Mouse (Mus musculus) urinary bladder, postnatal 14 days (tissue): ENCODE results near the gene Npas2.

ENCODE experiments used
- DNase-seq: peaks from one replicate; pipeline ENCODE4 v3.0.0; 2021; ENCODE audit warnings: low spot score

Npas2 gene

DNA sequence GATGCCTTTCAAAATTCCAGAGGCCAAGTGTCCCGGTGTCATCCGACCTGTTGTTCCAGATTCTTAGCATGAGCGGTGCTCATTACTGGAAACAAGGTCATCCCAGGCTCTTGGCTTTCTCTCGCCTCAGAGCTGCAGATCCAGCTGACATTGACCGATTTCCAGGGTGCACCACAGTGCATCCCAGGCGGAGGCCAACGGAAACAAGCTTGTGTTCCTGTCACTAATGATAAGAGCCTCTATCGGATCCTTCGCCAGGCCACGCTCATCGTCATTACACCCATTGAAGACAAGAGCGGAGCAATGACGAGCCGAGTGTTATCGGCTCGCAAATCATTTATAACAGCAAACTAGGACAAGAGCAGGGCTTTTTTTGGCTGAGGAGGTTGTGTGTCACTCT lies 91.3 kb downstream of the Npas2 start:
- peak; percentile 28 for DNase-seq

DNA sequence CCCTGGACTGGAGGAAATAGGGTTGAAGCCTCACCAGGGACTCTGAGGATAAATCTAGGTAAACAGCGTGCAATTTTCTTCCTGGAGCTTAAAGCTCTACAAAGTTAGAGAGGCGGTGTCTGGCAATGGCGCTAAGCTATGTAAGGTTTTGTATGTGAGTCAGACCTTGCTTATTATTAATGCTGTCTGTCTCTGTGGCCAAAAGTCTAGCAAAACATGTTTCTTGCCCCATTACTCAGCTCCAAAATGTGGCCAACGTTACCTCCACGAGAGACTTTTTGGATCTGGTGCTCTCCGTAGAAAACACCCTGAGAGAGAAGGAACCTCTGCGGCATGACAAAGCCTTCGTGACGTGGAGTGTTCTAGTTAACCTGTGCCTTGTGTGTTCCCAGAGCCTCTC lies 93.5 kb downstream of the Npas2 start:
- no peak for DNase-seq

DNA sequence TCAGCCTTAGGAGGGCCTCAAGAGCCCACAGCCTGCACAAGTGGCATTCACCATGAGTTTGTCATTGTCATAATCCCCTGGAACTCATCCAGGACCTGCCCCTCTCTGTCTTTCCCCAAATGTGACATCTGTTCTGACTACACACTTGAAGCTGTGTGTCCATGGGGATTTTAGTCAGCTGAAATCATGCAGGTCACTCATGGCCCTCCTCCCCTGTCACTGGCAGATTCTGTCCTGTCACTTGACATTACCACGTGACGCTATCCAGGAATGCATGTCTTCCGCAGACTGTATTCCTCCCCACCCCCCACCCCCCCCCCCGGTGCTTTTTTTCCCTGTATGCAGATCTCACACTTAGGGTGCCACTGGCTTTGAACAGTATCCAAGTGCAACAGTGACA lies 94.3 kb downstream of the Npas2 start:
- DNase-seq, result no peak

DNA sequence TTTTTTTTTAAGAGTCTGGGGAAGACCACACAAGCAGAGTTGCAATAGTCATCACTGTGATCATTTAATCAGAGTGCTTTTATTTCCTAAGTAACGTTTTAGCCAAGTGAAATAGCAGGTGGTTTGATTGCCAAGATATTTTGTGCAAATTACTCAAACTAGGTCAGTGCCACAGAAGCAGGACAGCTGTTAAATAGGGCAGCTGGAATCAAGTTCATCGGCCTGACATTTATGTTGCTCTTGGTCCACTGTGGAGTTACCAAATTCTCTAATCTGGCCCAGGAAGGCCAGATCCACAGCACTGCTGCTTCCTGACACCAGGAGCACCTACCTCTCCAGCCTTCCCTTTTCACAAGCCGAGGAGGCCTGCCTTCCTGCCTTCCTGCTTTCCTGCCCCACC lies 94.9 kb downstream of the Npas2 start:
- no peak for DNase-seq

DNA sequence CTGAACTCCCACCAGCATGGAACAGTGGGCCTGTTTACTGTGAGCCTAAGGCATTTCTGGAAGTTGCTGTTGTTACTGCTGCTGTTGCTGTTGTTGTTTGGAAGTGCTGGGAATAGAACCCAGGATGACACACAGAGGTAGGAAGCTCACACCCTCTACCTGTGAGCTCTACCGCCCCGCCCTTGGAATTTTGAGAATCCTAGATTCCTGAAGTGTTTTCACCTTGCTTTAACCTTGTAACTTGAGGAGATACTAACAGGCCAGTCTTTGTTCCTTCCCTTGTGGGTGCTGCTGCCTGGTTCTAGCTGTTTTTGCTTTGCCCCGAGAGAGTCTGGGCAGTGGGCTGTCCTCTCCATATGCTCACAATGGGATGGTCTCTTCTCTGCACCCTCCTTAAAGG lies 98.5 kb downstream of the Npas2 start:
- no peak for DNase-seq

DNA sequence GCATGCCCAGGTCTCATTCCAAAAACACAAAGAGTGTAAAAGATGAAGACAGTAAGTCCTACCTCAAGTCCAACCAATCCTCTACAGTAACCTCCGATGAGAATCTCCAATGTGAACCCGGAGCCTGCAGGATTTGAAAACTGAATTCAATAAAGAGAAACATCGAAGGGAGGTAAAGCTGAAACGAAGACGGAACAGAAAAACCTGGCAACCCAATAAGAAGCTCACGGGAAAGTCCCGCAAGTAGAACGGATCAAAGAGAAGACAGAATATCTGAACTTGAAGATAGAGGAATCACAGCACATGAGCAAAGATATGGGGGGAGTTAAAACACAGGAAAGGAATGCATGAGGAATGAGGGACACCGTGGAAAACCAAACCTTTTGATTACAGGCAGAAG lies 104.8 kb downstream of the Npas2 start:
- no peak for DNase-seq

DNA sequence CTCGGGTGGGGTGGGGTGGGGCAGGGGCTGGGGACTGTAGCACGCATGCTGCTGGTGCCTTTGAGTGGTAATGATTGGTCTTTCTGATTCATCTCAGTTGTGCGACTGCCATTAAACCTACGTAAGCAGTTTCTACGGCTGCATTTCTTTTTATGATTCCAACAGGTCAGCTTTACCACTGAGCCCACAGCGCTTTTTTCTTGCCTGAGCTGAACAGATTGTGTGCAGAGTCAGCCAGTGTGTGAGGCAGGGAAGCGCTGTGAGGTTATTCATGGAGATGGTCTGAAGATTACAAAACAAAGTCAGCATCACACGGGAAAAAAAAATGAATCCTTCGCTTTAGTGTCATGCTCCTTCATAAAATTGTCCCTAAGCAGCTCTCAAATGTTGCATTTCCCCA lies 106.7 kb downstream of the Npas2 start:
- DNase-seq, result no peak

DNA sequence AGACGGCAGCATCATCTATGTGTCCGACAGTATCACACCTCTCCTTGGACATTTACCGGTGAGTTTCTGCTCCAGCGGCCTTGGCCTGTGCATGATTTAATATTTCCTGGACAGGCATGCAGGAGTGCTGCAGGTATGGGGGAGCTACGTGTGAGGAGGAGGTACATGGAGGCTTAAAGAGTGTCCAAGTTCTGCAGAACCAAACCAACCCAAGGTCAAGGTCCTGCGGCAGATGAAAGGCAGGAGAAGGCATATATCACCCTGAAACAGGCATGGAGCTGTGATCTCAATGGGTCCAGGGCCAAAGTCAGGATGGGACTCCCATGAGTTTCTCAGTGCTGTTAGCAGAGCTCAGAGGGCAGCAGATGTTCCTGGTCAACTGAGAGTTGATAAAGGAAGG lies 107.1 kb downstream of the Npas2 start:
- DNase-seq, result no peak

DNA sequence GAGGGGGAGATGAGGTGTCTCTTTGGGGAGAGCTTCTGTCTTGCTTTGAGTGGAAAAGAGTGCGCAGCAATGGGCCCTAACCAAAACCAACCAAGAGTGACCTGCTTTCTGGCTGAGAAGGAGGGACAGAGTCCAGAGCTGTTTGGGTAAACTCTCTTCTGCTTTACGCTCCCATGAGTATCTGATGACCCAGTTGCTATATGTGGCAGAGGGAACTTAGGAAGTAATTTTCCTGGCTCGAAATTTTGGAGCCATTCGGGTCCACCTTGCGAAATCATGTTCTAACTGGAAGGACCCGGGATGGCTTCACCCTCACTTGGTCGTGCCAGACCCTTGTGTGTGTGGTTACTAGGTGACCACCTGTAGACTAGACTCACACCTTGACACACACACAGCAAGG lies 108.7 kb downstream of the Npas2 start:
- no peak for DNase-seq

DNA sequence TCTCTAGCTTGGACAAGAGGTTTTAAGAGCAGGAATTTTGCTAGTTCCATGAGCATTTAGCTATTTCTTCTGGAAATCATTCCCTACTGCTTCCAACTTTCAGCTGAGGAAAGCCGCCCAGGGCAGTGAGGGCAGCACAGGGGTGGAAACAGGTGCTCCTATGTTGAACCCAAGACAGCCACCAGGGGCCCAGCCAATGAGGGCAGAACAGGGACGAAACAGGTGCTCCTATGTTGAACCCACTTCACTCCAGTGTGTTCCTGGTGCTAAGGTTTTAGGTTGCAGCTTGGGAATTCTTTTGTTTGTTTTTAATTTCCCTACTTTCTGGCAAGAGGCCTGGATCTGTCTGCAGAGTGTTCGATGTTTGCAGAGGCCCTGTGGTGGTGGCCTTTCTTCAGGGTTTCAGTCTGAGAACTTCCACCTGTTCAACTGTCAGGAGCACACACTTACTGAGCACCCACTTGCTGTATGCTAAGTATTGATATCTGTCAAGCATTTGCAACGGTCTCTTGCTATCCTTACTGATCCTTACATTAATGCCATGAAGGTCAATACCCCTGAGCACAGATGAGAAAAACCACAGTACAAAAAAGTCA lies 109.6 kb downstream of the Npas2 start:
- DNase-seq, result no peak

DNA sequence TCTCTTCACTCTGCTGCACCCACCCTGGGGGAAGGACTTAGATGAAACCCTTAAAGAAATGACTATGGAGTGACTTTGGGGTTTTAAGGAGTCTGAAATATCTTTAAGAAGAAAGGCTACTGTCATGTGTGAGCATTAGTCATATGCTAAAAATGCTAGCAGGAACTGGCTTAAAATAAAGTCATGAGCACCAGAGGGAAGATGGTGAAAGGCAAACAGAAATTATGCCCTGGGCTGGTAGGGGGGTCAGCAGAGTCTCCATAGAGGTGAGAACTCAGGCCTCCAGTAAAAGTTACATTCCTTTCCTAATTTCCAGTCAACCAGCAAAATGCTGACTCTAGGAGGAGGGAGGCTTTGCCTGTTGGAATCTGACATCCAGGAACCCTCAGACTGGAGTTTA lies 113.8 kb downstream of the Npas2 start:
- no peak for DNase-seq

DNA sequence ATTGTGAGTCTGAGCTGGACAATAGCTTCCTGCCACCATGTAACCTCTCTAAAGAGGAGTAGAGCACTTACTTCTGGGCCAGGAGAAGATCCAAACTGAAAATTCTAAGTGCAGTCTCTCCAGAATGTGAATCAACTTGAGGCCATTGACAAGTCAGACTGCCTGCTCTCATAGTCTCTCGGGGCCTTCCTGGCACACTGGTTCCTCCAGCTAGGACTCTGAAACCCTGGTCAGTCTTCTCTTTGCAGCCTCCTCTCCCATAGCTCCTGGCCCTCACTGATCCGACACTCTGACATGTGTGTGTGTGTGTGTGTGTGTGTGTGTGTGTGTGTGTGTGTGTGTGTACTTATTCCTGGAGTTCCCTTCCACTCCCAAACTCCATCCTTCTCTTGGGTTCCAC lies 114.4 kb downstream of the Npas2 start:
- no peak for DNase-seq

DNA sequence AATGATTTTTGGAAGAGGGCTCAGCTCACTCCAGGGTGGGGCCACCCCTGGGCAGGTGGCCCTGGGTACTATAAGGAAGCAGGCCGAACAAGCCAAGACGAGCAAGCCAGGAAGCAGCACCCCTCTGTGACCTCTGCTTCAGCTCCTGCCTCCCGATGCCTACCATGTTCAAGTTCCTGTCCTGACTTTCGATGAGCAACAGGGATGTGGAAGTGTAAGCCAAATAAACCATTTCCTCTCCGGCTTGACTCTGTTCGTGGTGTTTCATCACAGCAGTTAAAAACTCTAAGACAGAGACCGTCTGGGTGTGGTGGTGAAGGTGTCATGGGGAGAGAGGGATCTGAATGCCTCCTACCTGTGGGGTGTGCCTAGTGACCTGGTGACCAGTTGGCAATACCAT lies 116.0 kb downstream of the Npas2 start:
- no peak for DNase-seq

DNA sequence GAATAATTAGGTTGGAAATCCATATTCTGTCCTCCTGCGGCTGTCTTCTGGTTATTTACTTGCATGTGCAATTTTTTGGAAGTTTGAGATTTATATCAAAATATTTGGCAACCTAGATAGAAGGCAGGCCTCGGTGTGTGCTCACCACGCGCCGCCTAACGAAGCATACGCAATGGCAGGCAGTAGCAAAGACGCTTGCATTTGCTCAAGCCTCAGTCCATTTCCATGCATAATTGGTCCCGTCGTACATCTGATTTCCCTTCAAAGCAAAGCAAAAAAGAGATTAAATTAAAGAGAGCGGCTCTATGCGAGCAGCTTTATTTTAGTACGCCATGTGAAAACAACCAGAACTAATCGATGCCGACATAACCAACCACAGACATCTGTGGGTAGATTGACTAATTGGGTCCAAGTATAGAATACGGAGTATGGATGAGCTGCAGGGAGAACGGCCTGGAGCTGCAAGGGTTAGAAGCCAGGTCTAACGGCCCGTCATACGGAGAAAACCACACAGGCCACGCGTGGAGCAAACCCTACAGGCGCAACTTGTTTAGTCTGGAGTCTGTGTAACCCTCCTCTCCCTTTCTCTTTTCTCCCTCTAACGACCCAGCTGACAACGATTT lies 118.9 kb downstream of the Npas2 start:
- DNase-seq, result no peak

DNA sequence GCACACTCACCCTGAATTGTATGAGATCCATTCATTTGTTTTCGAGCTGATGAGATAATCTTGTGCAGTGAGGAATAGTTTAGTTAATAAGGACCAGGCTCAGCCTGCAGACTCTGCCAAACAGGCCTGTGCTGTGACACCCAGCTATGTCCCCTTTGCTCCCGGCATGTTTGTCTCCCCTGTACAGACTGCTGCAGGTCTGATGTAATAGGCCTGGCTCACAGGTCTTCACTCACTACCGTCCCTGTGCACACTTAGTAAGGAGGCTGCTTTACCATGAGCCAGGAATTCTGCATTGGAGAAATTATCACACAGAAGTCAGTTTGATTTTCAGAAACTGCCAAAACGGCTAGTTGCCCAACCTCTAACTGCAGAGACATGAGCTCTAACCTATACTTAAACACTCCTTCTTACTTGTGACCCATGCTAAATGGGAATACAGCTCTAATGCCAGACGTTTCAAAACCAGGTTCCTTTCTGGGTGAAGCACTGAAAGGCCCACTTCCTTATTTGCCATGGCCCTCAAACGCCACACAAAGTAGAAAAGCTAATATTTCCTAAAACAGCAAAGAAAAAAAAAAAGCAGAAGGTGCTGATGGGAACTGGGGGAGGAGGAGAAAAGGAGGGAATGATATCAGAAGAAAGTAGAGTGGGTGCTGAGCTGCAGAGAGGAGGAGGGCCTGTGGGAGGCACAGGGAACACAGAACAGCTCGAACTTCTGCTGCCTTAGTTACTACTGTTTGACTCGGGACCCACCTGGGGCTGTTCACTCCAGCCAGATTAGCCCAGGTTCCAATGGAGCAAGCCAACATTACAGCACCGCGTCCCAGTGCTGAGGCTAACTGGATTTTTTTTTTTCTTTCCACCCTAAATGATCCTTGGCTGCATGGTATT lies 120.1 kb downstream of the Npas2 start:
- DNase-seq, result no peak

DNA sequence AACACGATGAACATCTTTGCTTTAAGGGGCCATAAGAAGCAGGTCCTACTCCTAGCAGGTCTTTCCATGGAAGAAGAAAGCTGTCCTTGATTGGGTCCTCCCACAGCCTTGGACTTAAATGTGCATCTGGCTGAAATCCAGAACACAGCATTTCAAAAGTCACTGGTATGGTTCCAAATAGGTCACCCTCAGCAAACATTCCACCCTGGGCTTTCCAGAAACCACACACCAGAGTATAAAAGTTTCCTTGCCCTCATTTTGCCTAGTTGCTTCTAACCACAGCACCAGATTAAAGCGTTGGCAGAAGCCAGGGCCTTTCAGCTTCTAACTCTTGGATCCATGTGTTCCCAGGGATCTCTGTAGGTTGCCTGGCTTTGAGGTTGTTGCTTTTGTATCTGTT lies 124.4 kb downstream of the Npas2 start:
- DNase-seq, result peak; percentile 13

DNA sequence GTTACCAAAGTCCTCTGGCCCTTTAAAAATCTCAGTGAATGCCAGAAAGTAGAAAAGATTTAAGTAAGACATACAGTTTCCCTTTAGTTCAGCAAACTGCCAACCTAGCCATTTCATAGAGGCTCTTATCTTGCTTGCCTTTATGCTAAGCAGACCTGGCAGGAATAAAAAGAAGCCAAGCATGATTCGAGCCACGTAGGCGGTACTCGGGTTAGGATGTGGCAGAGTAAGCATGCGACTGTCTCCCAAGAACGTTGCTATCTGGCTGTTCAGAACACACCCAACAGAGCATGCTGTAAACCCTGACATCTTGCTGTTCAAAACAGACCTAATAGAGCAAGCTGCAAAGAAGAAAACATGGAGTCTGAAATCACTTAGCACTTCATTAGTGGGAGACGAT lies 125.3 kb downstream of the Npas2 start:
- no peak for DNase-seq

DNA sequence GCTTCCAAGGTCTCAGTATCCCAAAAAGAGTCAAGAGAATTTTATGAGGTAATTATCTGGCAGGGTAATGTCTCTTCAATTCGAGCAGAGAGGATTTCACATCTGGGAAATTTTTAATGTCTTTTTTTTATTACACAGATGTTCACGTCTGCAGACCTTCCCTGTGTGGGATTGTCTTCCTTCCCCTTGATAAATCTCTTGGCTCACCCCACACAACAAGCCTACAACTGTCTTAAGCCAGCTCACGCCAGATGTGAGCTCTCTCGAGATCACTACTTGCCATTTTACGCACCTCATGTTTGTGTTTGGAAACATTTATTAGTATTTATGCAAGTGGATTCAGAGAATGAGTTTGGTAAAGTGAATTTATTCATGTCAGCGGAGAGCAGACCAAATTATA lies 128.4 kb downstream of the Npas2 start:
- DNase-seq, result no peak

DNA sequence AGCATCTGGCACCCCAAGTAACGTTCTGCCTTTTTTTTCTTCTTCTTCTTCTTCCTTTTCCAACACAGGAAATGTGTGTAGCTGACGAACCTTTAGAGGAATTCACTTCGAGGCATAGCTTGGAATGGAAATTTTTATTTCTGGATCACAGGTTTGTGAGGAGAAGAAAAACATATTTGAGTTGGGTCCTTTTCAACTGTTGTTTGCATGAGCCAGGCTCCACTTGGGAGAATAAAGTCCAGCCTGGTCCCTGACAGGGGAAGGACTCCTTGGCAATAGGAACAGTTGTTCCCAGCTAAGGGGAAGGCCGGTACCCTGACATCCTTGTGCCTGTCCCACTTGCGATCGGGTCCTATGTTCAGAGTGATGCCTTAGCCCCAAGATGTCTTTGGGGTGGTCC lies 131.7 kb downstream of the Npas2 start:
- no peak for DNase-seq

DNA sequence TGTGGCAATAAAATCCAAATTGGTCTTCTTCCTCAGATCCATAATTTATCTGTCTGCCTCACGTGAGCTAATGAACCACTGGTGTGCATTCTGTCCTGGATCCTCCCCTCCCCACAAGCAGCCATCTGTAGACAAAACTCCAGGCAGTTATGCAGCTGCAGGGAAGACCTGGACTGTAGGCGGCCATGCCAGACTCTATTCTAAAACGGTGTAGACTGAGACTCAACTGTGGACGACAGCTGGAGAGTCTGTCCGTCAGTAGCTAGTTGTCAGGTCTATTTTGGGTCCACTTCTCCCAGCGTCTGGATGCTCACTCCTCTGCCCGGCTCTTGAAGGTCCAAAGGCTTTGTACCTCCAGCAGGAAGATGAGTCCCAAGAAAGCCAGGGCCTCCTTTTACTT lies 134.0 kb downstream of the Npas2 start:
- no peak for DNase-seq

DNA sequence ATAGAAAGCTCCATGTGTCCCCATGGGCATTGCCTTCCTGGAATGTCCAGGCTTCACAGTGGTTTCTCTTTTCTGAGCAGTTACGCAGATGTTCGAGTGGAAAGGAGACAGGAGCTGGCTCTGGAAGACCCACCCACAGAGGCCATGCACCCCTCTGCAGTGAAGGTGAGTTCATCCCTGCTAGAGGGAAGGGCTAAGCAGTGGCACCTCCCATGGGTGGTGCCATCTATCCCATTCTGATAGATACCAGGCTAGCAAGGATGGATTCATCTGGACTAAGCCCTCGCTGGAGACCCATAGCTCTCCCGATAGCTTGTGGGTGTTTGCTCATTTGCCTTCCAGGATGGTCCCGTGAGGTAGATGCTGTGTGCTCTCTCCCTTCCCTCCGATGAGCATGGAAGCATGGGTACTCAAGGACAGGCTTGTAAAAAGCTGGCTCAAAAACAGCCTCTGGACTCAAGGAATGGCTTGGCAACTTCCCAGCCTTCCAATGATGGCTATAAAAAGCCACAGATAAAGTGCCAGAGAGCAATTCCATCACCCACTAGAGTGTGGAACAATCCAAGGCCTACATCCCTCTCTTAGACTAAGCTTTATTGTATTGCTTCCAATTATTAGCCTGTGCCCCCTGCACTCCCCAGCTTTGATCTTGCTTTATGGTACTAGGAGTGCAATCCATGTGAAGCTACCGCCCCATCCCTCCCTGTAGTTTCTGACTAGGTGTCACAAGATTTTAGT lies 137.5 kb downstream of the Npas2 start:
- DNase-seq, result no peak

DNA sequence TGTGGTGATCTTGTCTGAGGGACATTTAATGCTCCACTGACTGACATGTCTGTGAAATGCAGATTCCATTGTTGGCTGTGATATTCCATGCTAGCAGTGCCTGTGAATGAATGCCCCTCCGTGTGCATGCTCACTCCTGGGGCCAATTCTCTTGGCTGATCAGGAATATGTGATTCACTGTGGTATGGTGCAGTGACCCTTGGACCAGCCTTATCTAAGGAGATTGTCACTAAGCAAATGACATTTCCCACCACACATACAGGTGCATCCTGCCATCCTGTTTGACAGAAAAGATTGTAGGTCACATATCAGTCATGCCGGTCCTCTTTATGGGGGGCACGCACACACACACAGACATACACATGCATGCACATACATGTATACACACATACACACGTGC lies 138.9 kb downstream of the Npas2 start:
- no peak for DNase-seq
